Mouse (Mus musculus) stomach, postnatal 0 days (tissue): ENCODE measurements at regions not wholly inside any gene's neighbourhood (a gene's known extent, or its start where the extent isn't known, plus 50 kb on each side); places are given as distances from the start of the nearest gene placed in this dataset.

Experiments
- ATAC-seq: fragments of 200-750 bp; cut with Nextera tagmentation; 2 replicates; pipeline ENCODE4 v1.8.0; 2017; ENCODE audit not compliant: low FRiP score, low TSS enrichment
- DNase-seq: peaks from one replicate; pipeline ENCODE4 v3.0.0-alpha.2; 2016; ENCODE audit warnings: low spot score
- H3K27ac ChIP-seq: fragments of 300-500 bp; sonication (generic); replicated peaks from 2 replicates; pipeline ENCODE4 v1.5.1; 2014; ENCODE audit warnings: mild to moderate bottlenecking, control low read depth
- H3K27me3 ChIP-seq: fragments of 300-500 bp; sonication (generic); 2 replicates; pipeline ENCODE4 v1.6.1; 2014; ENCODE audit warnings: low read length; ENCODE audit not compliant: control insufficient read depth, insufficient read depth
- H3K36me3 ChIP-seq: fragments of 300-500 bp; sonication (generic); 2 replicates; pipeline ENCODE4 v1.6.1; 2014; ENCODE audit warnings: low read length, mixed read lengths; ENCODE audit not compliant: control insufficient read depth, insufficient read depth
- H3K4me1 ChIP-seq: fragments of 300-500 bp; sonication (generic); replicated peaks from 2 replicates; pipeline ENCODE4 v1.6.1; 2014; ENCODE audit warnings: antibody characterized with exemption; ENCODE audit not compliant: control insufficient read depth, insufficient read depth
- H3K4me2 ChIP-seq: fragments of 300-500 bp; sonication (generic); replicated peaks from 2 replicates; pipeline ENCODE4 v1.6.1; 2014; ENCODE audit warnings: low read depth, mild to moderate bottlenecking, control low read depth, moderate library complexity
- H3K4me3 ChIP-seq: fragments of 300-500 bp; sonication (generic); 2 replicates; pipeline ENCODE4 v1.5.1; 2014; ENCODE audit warnings: low read depth, low read length, control low read depth
- H3K9ac ChIP-seq: fragments of 300-500 bp; sonication (generic); 2 replicates; pipeline ENCODE4 v1.6.1; 2014; ENCODE audit warnings: mild to moderate bottlenecking, low read length, control low read depth, mixed read lengths
- H3K9me3 ChIP-seq: fragments of 300-500 bp; sonication (generic); 2 replicates; pipeline ENCODE4 v1.6.1; 2016; ENCODE audit warnings: low read length; ENCODE audit not compliant: control insufficient read depth
- CTCF ChIP-seq: IDR thresholded peaks from 2 replicates; pipeline ENCODE4 v1.5.1; 2016; ENCODE audit warnings: antibody characterized with exemption, low read depth, mild to moderate bottlenecking, moderate library complexity
- EP300 ChIP-seq: optimal IDR thresholded peaks from 2 replicates; pipeline ENCODE3; 2016; ENCODE audit warnings: antibody characterized with exemption
- WGBS: fragments of 180-500 bp; shearing (Covaris S2); extraction: QIAGEN DNeasy Blood & Tissue Kit; methylation state at CpG from one replicate; pipeline ENCODE4 v1.1.7; 2014; 5-methylcytosine and 5-hydroxymethylcytosine counted together

- H3K4me2 ChIP-seq: no peak overlapping the region
- H3K9me3 ChIP-seq: no peaks in the 10 kb centered on the region
- no peak overlapping the region for H3K4me3 ChIP-seq
- H3K4me1 ChIP-seq: no peaks in the 10 kb centered on the region
- TF ChIP-seq CTCF (no peak), EP300 (no peak)
- no peak for DNase-seq
- no peak for ATAC-seq
- 84% methylated on average over 6 of the region's 6 CpGs for WGBS
- no peaks in the 10 kb centered on the region for H3K36me3 ChIP-seq
- no peak overlapping the region for H3K9ac ChIP-seq
- H3K27me3 ChIP-seq: no peaks in the 10 kb centered on the region
- no peak overlapping the region for H3K27ac ChIP-seq
These were observed 311.8 kb downstream of the Ndfip2 start for GRCm38 (mm10) chr14:105570156-105570555.

- DNase-seq (no peak), ATAC-seq (no peak)
- H3K27me3 ChIP-seq: no peaks in the 10 kb centered on the region
- H3K27ac ChIP-seq: no peak overlapping the region
- H3K9me3 ChIP-seq: no peaks in the 10 kb centered on the region
- H3K4me2 ChIP-seq: no peak overlapping the region
- H3K36me3 ChIP-seq: no peaks in the 10 kb centered on the region
- no peaks in the 10 kb centered on the region for H3K4me1 ChIP-seq
- no peak overlapping the region for H3K9ac ChIP-seq
- no peak overlapping the region for H3K4me3 ChIP-seq
- TF ChIP-seq CTCF (no peak), EP300 (no peak)
- 69% methylated on average over 16 of the region's 16 CpGs for WGBS
These were observed 307.5 kb downstream of the Ndfip2 start for GRCm38 (mm10) chr14:105565827-105566226.

GRCm38 (mm10) chr14:105562843-105563242 is 304.5 kb downstream of the Ndfip2 start:
- no peaks in the 10 kb centered on the region for H3K27me3 ChIP-seq
- no peak overlapping the region for H3K9ac ChIP-seq
- H3K4me2 ChIP-seq: no peak overlapping the region
- DNase-seq (no peak), ATAC-seq (no peak)
- no peaks in the 10 kb centered on the region for H3K36me3 ChIP-seq
- TF ChIP-seq CTCF: no peak
- no peak for TF ChIP-seq EP300
- 86% methylated on average over 2 of the region's 2 CpGs for WGBS
- H3K27ac ChIP-seq: no peak overlapping the region
- H3K4me1 ChIP-seq: no peaks in the 10 kb centered on the region
- H3K4me3 ChIP-seq: no peak overlapping the region
- H3K9me3 ChIP-seq: no peaks in the 10 kb centered on the region

- TF ChIP-seq CTCF (peak; percentile 47), EP300 (no peak)
- Histone ChIP-seq H3K9me3 (no peaks in the 10 kb centered on the region), H3K27ac (no peak overlapping the region), H3K36me3 (no peaks in the 10 kb centered on the region), H3K4me1 (no peaks in the 10 kb centered on the region), H3K4me2 (no peak overlapping the region), H3K4me3 (no peak overlapping the region), H3K9ac (no peak overlapping the region), H3K27me3 (no peaks in the 10 kb centered on the region)
- WGBS: 64% methylated on average over 3 of the region's 3 CpGs
- DNase-seq (no peak), ATAC-seq (no peak)
These were observed 298.4 kb downstream of the Ndfip2 start for GRCm38 (mm10) chr14:105556813-105557212.

GRCm38 (mm10) chr14:105544066-105544465 is 285.7 kb downstream of the Ndfip2 start:
- no peak for ATAC-seq

GRCm38 (mm10) chr14:105542486-105543145 is 284.2 kb downstream of the Ndfip2 start:
- TF ChIP-seq CTCF (no peak), EP300 (no peak)
- Histone ChIP-seq H3K4me2 (no peak overlapping the region), H3K9me3 (no peaks in the 10 kb centered on the region), H3K36me3 (no peaks in the 10 kb centered on the region), H3K27ac (no peak overlapping the region), H3K4me3 (no peak overlapping the region), H3K9ac (no peak overlapping the region), H3K4me1 (no peaks in the 10 kb centered on the region), H3K27me3 (no peaks in the 10 kb centered on the region)
- WGBS: 43% methylated on average over 15 of the region's 15 CpGs
- ATAC-seq (no peak), DNase-seq (no peak)

More at GRCm38 (mm10) chr14:105544066-105544465, 285.7 kb downstream of the Ndfip2 start:
- no peak overlapping the region for H3K9ac ChIP-seq
- no peak overlapping the region for H3K27ac ChIP-seq
- H3K27me3 ChIP-seq: no peaks in the 10 kb centered on the region
- H3K4me1 ChIP-seq: no peaks in the 10 kb centered on the region
- DNase-seq: no peak
- WGBS: 90% methylated on average over 3 of the region's 3 CpGs
- H3K4me2 ChIP-seq: no peak overlapping the region
- no peak overlapping the region for H3K4me3 ChIP-seq
- no peaks in the 10 kb centered on the region for H3K36me3 ChIP-seq
- TF ChIP-seq CTCF: no peak
- TF ChIP-seq EP300: no peak
- no peaks in the 10 kb centered on the region for H3K9me3 ChIP-seq
